Mouse (Mus musculus): ENCODE data around the gene Coq9.
A peak's percentile ranks its signal among the peaks of the same experiment; 100 is the strongest.

Coq9 gene

GRCm38 (mm10) chr8:94870003-94870402 lies 31.9 kb downstream of the Coq9 start:
- DNase-seq (ENCODE audit: low spot score): no peak

- peak; percentile 26 for DNase-seq (ENCODE audit: low spot score)
Measured at GRCm38 (mm10) chr8:94870474-94871107, 32.5 kb downstream of the Coq9 start.

DNA sequence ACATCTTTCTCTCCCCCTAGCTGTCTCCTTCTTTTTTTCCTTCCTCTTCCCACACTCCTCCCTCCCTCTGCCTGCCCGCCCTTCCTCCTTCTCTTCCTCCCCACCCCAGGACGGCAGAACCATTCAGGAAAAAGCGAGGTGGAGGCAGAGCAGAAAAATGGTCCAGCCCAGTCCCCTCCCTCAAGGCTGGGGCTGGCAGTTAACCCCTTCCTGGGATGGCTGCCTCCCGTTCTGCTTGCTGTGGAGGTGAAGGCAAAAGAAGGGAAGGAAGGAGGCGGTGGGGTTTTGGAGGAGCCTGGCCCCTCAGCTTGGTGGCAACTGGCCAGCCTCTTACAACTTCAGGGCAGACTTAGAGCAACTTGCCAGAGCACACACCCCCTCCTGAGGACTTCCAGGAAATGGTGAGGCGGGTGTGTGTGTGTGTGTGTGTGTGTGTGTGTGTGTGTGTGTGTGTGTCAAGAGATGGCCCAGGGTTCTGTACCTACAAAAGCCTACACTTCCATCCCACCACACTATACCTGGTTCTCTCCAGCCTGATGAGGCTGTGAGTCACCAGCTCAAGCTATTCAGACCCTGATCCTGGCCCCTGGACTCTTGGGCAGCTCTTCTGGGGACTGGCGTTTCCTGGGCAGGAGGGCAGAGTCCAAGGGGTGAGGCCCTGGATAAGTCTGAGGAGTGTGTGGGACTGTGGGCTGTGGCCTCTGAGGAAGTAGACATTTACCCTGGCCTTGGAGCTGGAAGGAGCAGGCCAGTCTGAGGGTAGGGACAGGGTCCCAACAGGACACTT lies 33.2 kb downstream of the Coq9 start:
- peak; percentile 72 for DNase-seq (ENCODE audit: low spot score)

GRCm38 (mm10) chr8:94872156-94872555 lies 34.0 kb downstream of the Coq9 start:
- peak; percentile 38 for DNase-seq (ENCODE audit: low spot score)

- no peak for DNase-seq (ENCODE audit: low spot score)
Measured at GRCm38 (mm10) chr8:94872576-94872975, 34.5 kb downstream of the Coq9 start.

DNA sequence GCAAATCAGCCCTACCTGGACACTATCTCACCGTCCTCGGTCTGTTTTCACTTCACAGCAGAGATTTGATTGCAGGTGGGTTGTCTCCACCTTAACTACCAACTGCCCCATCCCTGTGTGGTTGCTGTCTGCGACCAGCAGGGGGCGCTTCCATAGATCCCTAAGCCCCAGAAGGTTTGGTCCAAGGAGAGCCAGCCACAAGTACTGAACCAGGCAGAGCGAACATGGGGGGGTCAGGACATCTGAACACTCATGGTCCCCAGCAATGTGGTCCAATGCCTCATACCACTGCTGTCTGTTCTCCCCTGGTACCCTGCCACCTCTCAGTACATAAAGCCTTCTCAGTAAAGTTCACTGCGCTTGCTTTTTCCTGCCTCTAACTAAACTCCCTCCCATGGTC lies 36.2 kb downstream of the Coq9 start:
- peak; percentile 84 for DNase-seq (ENCODE audit: low spot score)

- peak; percentile 19 for DNase-seq (ENCODE audit: low spot score)
Measured at GRCm38 (mm10) chr8:94875096-94875870, 37.2 kb downstream of the Coq9 start.

DNA sequence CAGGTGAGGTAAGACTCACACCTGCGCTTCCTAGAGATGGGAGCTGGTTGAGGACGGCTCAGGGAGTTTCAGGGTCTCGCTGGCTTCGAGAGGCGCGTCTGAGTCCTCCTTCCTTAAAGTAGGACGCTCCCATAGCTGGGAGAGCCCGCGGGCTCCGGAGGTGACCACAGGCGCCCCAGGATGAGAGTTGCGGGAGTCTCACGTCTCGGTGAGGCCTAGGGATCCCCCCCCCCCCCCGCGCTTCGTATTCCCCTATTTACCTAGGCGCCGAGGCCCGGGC lies 37.7 kb downstream of the Coq9 start:
- peak; percentile 29 for DNase-seq (ENCODE audit: low spot score)

- DNase-seq (ENCODE audit: low spot score): peak; percentile 84
Measured at GRCm38 (mm10) chr8:94876197-94876730, 38.1 kb downstream of the Coq9 start, which contains the start of gene Dok4. Dok4 (minus strand) TSS chr8:94876330.

GRCm38 (mm10) chr8:94876820-94877219 lies 38.7 kb downstream of the Coq9 start:
- no peak for DNase-seq (ENCODE audit: low spot score)

GRCm38 (mm10) chr8:94880742-94881141 lies 42.6 kb downstream of the Coq9 start:
- no peak for DNase-seq (ENCODE audit: low spot score)

DNA sequence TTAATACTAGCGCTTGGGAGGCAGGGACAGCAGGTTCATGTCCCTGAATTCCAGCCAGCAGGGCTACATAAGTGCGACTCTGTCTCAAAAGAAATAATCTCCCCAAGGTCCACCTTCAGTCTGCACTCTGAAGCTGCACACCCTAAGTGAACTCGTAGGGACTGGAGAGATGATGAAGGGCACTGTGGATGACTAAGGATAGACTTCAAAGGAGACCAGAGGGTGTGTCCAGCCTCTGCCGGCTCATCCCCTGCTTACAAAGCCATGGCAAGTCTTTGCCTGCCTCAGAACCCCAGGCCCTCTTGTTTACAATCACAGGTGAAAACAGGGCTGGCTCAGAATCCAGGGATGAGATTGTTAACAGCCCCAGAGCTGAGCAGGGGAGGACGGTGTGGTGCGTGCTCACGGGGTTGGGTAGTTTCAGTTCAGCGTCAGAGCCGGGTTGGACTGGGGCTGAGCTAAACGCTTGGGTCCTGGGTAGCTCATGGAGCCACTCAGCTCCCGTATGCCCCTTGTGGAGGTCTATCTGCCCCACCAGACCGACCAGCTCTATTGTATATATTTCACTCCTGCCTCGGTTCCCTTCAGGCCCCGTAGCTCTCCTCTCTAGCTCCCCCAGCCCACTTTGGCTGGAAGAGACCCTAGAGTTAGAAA lies 50.4 kb downstream of the Coq9 start:
- no peak for DNase-seq (ENCODE audit: low spot score)

GRCm38 (mm10) chr8:94892917-94893316 lies 54.8 kb downstream of the Coq9 start:
- no peak for DNase-seq (ENCODE audit: low spot score)

DNA sequence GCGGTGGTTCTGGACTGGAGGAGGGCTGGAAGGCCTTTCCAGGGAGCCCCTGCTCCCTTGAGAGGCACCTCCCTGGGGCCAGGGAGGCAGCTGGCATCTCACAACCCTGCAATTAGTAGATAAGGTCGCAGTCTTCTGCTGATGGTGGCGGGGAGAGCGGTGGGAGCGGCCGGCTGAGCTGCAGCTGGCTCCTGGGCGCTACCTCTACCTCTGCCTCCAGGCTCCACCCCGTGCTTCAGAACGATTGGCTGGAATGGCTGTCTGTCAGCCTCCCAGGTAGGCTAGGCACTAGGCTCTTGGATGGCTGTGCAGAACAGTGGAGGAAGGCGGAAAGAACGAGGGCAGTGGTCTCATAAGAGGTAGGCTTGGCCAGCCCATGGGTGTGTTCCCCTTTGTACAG lies 61.1 kb downstream of the Coq9 start:
- DNase-seq (ENCODE audit: low spot score): peak; percentile 26

DNA sequence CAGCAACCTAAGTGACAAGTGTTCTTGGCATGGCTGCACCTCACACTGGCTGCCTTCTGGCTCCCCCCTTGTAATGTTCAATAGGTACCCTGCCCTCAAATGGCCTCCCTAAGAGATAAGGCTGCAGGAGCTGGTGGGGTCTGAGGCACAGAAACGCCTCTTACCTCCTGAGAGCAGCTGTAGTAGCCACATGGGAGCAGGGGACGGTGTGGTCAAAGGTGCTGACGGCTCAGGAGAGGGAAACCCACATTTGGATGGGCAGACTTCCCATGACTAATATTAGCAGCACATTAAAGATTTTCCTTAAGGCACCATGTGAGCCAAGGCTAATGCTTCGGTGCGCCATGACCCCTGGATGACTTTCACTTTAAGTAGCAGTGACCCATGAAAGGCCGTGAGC lies 62.5 kb downstream of the Coq9 start:
- no peak for DNase-seq (ENCODE audit: low spot score)

GRCm38 (mm10) chr8:94901031-94901430 lies 62.9 kb downstream of the Coq9 start:
- DNase-seq (ENCODE audit: low spot score): no peak

DNA sequence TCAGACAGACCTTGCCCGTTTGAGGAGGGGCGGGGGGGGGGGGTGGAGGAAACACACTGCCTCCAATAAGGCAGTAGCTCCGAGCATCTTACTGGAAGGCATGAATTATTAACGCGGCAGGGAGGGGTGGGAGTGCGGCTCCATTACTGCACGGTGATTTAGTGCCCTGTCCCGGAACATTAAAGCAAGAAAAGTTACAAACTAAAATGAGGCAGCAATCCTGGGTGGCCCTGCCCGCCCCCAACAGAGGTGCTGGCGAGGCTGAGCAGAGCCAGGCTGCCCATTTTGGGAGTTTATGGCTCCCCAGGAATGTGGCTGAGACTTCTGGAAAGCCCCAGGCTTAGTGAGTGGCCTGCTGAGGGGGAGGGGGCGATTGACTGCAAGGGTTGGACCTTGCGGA lies 65.6 kb downstream of the Coq9 start:
- DNase-seq (ENCODE audit: low spot score): no peak

Measured in retina, embryonic 14.5 days (tissue).